10 mouse cellular contexts compared by ENCODE assay signal in the genomic region with DNA sequence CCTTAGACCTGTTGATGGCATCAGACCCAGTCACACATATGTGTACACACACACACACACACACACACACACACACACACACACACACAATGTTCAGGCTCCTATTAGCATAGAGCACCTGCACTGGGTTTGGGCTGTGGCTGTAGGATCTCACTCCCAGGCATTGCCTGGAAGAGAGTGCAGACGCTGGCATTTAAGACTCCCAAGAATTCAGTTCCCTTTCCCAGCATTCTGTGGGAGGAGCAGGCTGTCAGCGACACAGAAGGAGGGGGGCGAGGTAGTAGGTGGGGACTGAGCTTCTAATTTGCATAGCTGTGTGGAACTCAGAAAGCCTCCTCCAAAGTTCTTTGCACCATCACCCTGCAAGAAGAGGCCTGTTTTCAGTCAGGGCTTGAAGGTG.
DNase-seq lines count a peak whose midpoint lies in the region; ATAC-seq lines count a peak whose summit lies in the region.
"Had no signal": no experiment of that assay in that cellular context is flagged by ENCODE, and none has a peak within 500 bp of the region (broad histone marks: within the 10 kb centered on the region; RNA-seq: fewer than 3 reads in every experiment).

No protein-coding gene starts in this region.

- ATAC-seq in liver, embryonic 12.5 days: no peak

- no peak overlapping the region for H3K4me2 ChIP-seq in liver, embryonic 12.5 days
- H3K4me2 ChIP-seq: stomach, embryonic 15.5 days had no signal

- no peaks in the 10 kb centered on the region for H3K36me3 ChIP-seq in liver, embryonic 12.5 days
- H3K36me3 ChIP-seq: stomach, embryonic 15.5 days had no signal

- WGBS in liver, embryonic 12.5 days (ENCODE audit: insufficient replicate concordance): 9% methylated on average over 3 of the region's 3 CpGs

- H3K4me3 ChIP-seq in liver, embryonic 12.5 days: no peak overlapping the region
- H3K4me3 ChIP-seq: stomach, embryonic 15.5 days had no signal

- H3K9me3 ChIP-seq in liver, embryonic 12.5 days (replicated peaks): no peaks in the 10 kb centered on the region
- H3K9me3 ChIP-seq: stomach, embryonic 15.5 days had no signal

- no peaks in the 10 kb centered on the region for H3K27me3 ChIP-seq in liver, embryonic 12.5 days (replicated peaks)
- H3K27me3 ChIP-seq: stomach, embryonic 15.5 days had no signal

- no peaks in the 10 kb centered on the region for H3K4me1 ChIP-seq in liver, embryonic 12.5 days
- H3K4me1 ChIP-seq: stomach, embryonic 15.5 days had no signal

- no peak overlapping the region for H3K9ac ChIP-seq in liver, embryonic 12.5 days
- H3K9ac ChIP-seq: liver, embryonic 14.5 days; stomach, embryonic 15.5 days had no signal

- DNase-seq in adrenal gland, adult 2 months: peak; percentile 27
- no peak for DNase-seq in adrenal gland, postnatal 4 days (ENCODE audit: low spot score in 2 of 2)
- peak; percentile 5 for DNase-seq in urinary bladder, postnatal 14 days (ENCODE audit: low spot score)
- no peak for DNase-seq in urinary bladder, postnatal 10 days (ENCODE audit: low spot score)
- DNase-seq in layer of hippocampus, postnatal 36 days: peak; percentile 51 to 69
- DNase-seq in right cerebral cortex, postnatal 10 days (ENCODE audit: low spot score in 2 of 2): peak; percentile 74 to 84
- DNase-seq in urinary bladder, adult 2 months (ENCODE audit: low spot score): no peak

- no peak overlapping the region for H3K27ac ChIP-seq in liver, embryonic 12.5 days
- H3K27ac ChIP-seq: liver, embryonic 14.5 days; stomach, embryonic 15.5 days had no signal

Comparison
In these comparisons a context has a peak if more than half of its experiments do, and no peak if none do; other contexts are left out.
1. DNase-seq: peak in adrenal gland, adult 2 months (single experiment), urinary bladder, postnatal 14 days (single experiment), layer of hippocampus, postnatal 36 days (2 of 2) and right cerebral cortex, postnatal 10 days (2 of 2); none in adrenal gland, postnatal 4 days (0 of 2), urinary bladder, postnatal 10 days (single experiment) and urinary bladder, adult 2 months (single experiment).